Mouse (Mus musculus) skeletal muscle tissue, adult 2 months (tissue): ENCODE measurements at regions not wholly inside any gene's neighbourhood (a gene's known extent, or its start where the extent isn't known, plus 50 kb on each side); places are given as distances from the start of the nearest gene placed in this dataset.

Experiments used
- DNase-seq: peaks from one replicate; pipeline ENCODE4 v3.0.0-alpha.2; 2012; ENCODE audit warnings: low read depth, low spot score

DNA sequence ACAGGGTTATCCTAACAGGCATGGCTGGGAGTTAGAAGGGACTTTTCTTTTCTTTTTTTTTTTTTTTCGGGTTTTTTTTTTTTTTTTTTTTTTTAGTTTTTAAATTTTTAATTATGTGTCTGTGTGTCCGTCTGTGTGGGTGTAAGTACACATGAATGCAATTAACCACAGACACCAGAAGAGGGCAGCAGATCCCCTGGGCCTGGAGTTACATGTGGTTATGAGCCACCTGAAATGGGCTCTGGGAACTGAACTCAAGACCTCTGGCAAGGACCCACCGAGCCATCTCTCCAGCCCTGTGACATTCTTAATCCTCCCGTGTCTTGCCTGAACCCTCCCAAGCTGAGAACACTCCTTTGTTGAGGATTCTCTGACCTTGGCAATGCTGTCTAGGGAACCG lies 157.0 kb downstream of the Zfp36l2 start:
- DNase-seq, result no peak

- DNase-seq, result peak; percentile 60
These were observed 159.4 kb downstream of the Zfp36l2 start for GRCm38 (mm10) chr17:84028157-84028970.

DNA sequence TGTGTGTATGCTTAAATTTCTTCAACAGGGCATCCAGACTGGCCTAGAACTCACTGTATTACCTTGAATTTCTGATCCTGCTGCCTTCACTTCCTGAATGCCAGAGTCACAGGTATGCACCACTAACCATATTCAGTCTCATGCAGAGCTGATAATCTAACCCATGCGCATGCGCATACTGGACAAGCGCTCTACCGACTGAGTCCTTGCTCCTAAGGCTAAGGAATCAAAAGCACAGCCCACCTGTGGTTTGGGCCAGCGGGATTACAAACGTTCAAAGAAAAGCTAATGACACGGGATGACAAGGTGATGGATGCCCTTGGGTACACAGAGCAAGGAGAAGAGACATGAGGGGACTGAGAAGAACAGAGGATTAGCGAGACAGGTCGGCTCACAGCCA lies 160.5 kb downstream of the Zfp36l2 start:
- no peak for DNase-seq

- no peak for DNase-seq
These were observed 161.6 kb downstream of the Zfp36l2 start for GRCm38 (mm10) chr17:84026110-84026509.

DNA sequence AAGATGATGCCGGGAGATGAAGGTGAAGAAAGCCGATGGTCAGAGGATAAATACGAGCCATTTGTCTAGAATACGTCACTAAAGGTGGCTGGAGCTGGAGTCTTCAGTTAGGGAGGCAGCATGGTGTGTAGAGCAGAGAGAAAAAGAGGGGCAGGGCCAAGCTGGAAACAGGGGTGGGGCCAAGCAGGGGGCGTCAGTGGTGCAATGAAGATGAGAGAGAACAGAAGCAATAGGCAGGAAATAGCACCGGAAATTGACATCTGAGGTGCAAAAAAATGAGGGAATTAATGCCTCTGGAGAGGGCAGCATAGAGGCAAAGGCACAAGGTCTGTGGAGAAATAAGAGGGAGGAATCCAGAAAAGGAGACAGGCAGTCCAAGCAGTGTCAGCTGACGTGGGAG lies 165.4 kb downstream of the Zfp36l2 start:
- no peak for DNase-seq

GRCm38 (mm10) chr17:84018817-84019216 lies 168.9 kb downstream of the Zfp36l2 start:
- no peak for DNase-seq

DNA sequence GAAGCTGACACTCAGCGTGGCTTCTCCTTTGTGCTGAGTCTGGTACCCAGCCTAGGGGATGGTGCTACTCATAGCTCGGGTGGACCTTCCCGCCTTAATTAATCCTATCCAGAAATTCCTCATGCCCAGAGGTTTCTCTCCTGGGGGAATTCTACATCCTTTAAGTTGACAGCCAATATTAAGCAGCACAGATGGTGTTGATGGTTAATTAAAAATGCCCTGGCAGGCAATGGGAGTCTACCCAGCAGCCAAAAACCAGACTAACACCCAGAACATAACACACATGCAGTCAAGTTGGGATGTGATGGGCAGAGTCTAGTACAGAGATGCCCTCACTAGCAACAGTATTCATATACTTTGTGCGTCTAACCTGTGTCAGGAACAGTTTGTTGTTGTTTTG lies 169.9 kb downstream of the Zfp36l2 start:
- no peak for DNase-seq

DNA sequence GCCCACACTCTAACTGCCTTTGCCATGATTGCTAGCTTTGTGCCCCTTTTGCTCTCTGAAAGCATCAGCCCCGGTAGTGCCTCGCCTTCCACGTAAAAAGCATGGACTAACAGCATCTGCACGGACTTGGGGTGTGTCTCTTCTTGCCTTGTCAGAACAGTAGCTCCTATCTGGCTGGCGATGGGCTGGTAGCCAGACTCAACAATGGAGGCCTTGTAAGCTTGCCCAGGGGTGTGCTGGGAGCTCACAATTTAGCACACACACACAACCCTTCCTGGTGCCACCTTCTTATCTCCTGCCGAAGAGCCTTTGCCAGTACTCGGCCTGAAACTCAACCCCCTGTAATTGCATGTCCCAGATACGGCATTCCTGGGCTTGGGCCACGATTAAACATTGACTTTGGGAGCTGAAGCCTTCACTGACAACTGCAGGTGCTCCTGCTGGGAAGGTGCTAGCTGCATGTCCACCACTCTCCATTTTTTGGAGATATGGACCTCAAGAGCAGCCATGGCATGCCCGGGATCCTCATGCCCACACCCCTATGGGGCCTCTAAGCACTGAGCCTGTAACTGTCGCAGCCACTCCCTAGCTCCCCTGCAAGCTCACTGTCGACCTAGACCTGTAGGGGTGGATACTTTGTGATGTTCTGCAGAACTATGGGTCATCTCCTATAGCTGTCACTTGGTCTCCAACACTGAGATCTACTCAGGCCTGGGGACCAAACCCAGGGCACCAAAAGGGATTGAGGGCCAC lies 166.7 kb upstream of the Haao start:
- DNase-seq, result no peak

GRCm38 (mm10) chr17:84010492-84011060 lies 162.8 kb upstream of the Haao start:
- DNase-seq, result no peak

DNA sequence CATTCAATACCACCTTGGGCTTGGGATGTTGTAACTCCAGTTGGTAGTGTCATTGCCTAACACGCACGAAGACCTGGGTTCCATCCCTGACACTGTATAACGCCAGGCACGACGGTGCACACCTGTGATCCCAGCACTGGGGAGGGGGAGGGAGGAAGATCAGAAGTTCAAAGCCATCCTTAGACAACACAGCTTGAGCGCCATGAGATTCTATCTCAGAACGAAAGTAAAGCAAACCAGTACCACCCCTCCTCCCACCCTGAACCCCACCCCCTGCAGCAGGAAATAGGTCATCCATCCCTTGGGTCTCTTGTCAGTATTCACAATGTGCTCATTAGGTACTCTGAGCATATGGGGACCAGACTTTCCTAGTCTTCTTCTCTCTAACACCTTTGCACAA lies 162.2 kb upstream of the Haao start:
- DNase-seq, result no peak

GRCm38 (mm10) chr17:84009194-84009593 lies 161.4 kb upstream of the Haao start:
- DNase-seq, result no peak

DNA sequence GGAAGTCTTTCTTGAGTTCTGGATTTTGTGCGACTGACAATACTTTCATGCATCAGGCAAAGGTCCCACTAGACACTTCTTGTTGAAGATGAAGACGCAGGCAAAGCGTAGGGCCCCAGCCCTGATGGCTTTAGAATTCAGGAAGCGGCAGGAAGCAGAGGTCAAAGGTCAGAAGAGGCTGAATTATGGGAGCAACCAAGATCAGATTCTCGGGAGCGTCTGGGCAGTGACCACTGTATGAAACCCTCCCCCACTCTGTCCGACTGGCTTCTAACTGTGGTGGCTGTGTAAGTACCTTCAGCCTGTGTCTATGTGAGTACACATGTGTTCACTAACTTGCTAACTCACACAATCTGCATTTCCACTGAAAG lies 160.9 kb upstream of the Haao start:
- DNase-seq, result no peak

- no peak for DNase-seq
These were observed 160.4 kb upstream of the Haao start for GRCm38 (mm10) chr17:84008035-84008681.

DNA sequence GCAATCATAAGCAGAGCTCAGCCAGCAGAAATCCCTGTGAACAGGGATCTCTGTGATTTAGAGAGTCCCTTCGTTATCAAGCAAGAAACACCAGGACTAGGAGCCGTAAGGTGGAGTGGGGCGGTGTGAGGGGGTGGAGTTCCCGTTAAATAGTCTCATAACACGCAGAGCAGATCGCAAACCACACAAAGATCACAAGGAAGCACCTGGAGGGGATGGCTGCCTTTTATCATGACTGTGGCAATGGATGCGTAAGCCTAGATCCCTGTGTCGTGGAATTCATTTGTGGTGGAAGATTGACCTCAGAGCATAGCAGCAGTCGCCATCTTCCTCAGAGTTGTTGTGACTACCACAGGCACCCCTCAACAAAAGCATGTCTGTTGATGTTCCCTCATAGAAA lies 159.0 kb upstream of the Haao start:
- DNase-seq, result no peak

- no peak for DNase-seq
These were observed 156.5 kb upstream of the Haao start for GRCm38 (mm10) chr17:84004237-84004636.

DNA sequence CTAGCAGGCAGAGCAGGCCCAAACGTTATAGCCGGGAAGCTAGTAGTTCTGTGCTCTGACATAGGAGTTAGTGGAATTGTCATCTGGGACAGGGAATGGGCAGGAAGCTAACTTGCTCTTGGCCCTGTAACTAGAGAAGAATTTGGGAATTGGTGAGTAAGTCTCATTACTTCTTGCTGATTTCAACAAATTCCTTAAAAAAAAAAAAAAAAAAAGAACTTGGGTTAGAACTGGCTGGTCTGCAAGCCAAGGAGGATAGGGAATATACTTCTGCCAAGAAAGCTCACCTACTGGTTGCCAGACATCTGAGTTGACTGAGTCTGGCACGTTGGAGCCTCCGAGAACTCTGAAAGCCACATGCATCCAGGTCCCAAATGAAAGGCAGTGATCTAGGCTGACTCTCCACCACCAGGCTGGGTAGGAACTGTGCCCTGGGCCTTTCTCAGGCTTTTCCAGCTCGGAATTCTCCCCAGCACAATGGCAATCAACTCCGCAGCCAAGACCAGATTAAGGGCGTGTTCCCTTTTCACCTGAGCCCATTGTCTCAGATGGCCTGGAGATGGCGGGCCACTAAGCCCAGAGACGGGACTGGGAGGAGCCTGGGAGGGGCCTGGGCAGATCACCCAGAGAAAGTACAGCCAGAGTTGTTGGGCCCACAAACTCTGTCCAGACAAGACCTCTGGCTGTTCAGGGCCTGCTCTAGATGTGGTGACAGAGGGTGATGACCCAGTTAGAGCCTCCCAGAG lies 155.9 kb upstream of the Haao start:
- peak; percentile 82 for DNase-seq

- DNase-seq, result peak; percentile 60
These were observed 155.2 kb upstream of the Haao start for GRCm38 (mm10) chr17:84002939-84003338.

GRCm38 (mm10) chr17:84002327-84002726 lies 154.6 kb upstream of the Haao start:
- DNase-seq, result peak; percentile 40

GRCm38 (mm10) chr17:84000115-84000514 lies 152.4 kb upstream of the Haao start:
- DNase-seq, result no peak

- DNase-seq, result no peak
These were observed 151.3 kb upstream of the Haao start for GRCm38 (mm10) chr17:83998972-83999545.

DNA sequence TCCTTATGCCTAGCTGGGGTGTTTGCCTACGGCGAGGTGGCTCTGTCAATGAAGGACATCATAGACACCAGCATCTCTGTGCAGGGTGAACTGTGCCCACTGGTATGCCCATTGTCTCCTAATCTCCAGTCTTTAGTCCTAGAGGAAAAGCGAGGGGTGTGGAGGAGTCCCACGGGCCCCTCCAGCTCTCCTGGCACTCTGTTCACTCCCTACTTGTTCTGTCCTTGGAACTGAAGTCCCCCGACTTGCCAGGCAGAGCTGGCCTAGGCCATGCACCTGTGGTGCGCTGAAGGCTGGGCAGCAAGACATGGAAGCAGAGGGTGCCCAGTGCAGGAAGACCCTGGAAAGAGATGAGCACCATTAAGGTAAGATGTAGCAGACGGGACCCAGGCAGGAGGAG lies 150.6 kb upstream of the Haao start:
- DNase-seq, result no peak
